Mouse (Mus musculus) urinary bladder, postnatal 4 days (tissue): ENCODE results near the gene Ntrk3.

Source experiments
- DNase-seq, 2 experiments: peaks; one replicate each; pipeline ENCODE4 v3.0.0; 2021 to 2022; ENCODE audit warnings: low spot score in 2 of 2

The Ntrk3 gene

GRCm38 (mm10) chr7:78579461-78580234 lies 158.2 kb downstream of the Ntrk3 start:
- DNase-seq: no peak

- no peak for DNase-seq
Measured at GRCm38 (mm10) chr7:78578461-78579359, 159.1 kb downstream of the Ntrk3 start.

- no peak for DNase-seq
Measured at GRCm38 (mm10) chr7:78578111-78578460, 159.7 kb downstream of the Ntrk3 start.

- DNase-seq: no peak
Measured at GRCm38 (mm10) chr7:78577462-78578110, 160.2 kb downstream of the Ntrk3 start.

- peak; percentile 32 to 72 for DNase-seq
Measured at GRCm38 (mm10) chr7:78576706-78577461, 160.9 kb downstream of the Ntrk3 start.

- no peak for DNase-seq
Measured at GRCm38 (mm10) chr7:78576169-78576568, 161.6 kb downstream of the Ntrk3 start.

- DNase-seq: no peak
Measured at GRCm38 (mm10) chr7:78575556-78575955, 162.3 kb downstream of the Ntrk3 start.

- no peak for DNase-seq
Measured at GRCm38 (mm10) chr7:78571196-78571595, 166.6 kb downstream of the Ntrk3 start.

GRCm38 (mm10) chr7:78569255-78569618 lies 168.6 kb downstream of the Ntrk3 start:
- DNase-seq: no peak

- DNase-seq: peak; percentile 48 to 71
Measured at GRCm38 (mm10) chr7:78568411-78569254, 169.2 kb downstream of the Ntrk3 start.

- no peak for DNase-seq
Measured at GRCm38 (mm10) chr7:78566617-78567016, 171.2 kb downstream of the Ntrk3 start.

GRCm38 (mm10) chr7:78565386-78565785 lies 172.4 kb downstream of the Ntrk3 start:
- DNase-seq: no peak

- no peak for DNase-seq
Measured at GRCm38 (mm10) chr7:78558503-78558902, 179.3 kb downstream of the Ntrk3 start.

GRCm38 (mm10) chr7:78555532-78555931 lies 182.3 kb downstream of the Ntrk3 start:
- no peak for DNase-seq

GRCm38 (mm10) chr7:78549461-78549860 lies 188.4 kb downstream of the Ntrk3 start:
- no peak for DNase-seq

- DNase-seq: no peak
Measured at GRCm38 (mm10) chr7:78548721-78549120, 189.1 kb downstream of the Ntrk3 start.

GRCm38 (mm10) chr7:78546551-78546950 lies 191.3 kb downstream of the Ntrk3 start:
- no peak for DNase-seq

- no peak for DNase-seq
Measured at GRCm38 (mm10) chr7:78542468-78542867, 195.3 kb downstream of the Ntrk3 start.

GRCm38 (mm10) chr7:78530286-78530685 lies 207.5 kb downstream of the Ntrk3 start:
- DNase-seq: no peak

- no peak for DNase-seq
Measured at GRCm38 (mm10) chr7:78528008-78528407, 209.8 kb downstream of the Ntrk3 start.

GRCm38 (mm10) chr7:78527564-78527963 lies 210.2 kb downstream of the Ntrk3 start:
- no peak for DNase-seq
